Mouse (Mus musculus) CD4-positive helper T cell, adult 2 months (primary cell): ENCODE measurements around the gene Adcy2.

Experiments used
- DNase-seq: peaks from one replicate; pipeline ENCODE4 v3.0.0-alpha.2; 2012; ENCODE audit warnings: low read depth, missing footprints, low spot score

The Adcy2 gene

GRCm38 (mm10) chr13:68828441-68828840 lies 170.9 kb downstream of the Adcy2 start:
- DNase-seq = no peak

DNA sequence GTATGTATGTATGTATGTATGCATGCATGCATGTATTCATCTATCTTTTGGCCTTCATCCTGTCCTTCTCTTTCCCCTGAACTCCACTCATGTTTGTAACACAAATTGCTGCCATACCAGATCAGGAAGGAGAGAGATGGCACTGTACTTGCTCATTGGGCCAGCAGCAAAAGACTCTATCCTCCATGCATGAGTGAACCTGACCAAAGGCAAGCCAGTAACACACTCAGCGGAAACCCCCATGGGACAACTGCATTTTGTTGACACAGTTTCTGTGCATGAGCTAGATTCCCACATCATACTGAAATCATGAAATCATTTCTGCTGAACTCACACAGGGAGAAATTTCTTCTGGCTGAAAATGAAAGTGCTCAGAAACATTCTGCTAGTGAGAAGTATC lies 172.9 kb downstream of the Adcy2 start:
- DNase-seq = no peak

GRCm38 (mm10) chr13:68820858-68821579 lies 178.3 kb downstream of the Adcy2 start:
- DNase-seq = no peak

DNA sequence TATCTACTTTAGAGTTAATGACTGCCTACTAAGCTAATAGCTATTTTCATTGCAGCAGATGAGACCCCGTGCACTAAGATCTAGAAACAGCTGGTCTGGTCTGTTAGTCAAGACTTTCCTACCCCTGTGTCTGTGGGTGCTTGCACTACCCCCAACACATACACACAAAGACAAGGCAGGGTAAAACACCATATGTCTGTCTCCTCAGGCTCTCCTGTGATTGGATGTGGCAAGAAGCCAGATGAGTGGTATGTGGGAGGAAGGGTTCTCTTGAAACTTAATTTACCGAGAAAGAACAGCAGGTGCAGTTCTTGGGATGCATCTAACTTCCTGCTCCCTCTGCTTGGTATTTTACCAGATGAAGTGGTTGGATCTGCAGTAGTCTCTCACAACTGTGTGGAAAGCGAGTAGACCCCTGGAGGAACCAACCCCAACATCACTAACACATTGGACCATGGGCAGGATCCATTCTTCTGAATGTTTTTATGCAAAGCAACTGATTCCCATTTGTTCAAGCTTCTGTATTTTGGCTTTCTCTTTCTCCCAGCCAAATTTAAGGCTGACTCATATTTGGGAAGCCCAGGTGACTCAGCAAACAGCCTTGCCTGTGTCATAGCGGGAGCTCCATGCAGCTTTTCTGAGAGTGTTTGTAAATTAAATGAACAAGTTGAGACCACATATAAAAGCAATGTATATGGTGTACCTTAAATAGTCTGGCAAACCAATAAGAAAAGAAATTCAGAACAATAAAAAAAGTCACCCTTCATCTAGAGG lies 183.4 kb downstream of the Adcy2 start:
- DNase-seq = no peak

DNA sequence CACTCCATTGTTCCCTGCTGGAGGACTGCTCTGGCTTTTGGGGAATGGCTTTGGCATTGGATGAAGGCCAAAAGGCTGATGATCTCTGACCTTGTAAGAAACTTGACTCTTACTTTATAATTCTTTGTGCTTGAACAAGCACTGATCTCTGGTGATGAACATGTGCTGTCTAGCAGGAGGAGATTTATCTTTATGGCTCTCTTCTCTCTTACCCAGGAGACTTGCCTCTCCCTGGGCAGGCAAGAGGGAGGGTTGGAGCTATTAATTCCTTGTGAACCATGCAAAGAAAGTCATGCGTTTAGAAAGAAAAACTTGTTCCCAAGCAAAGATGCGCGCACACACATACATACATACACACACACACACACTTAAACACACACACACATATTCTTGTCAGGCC lies 188.2 kb downstream of the Adcy2 start:
- no peak for DNase-seq

DNA sequence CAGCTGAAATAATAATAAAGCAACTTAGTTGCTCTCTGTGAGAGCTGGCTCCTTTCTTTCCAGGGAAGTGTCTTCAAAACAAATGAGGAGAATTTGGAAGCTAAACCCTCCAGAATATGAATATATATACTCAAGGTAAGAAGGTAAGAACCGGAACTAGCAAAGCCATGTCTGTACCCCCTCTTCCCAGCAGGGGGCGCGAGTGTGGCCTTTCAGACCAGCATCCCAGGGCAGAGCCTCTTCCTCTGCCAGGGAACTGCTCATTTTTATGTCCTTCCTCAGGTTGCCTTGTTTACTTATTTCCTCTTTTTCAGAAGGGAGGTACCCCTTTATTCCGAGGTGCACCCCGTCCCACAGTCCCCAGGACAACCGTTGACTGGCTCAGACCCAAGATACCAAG lies 199.6 kb downstream of the Adcy2 start:
- no peak for DNase-seq

DNA sequence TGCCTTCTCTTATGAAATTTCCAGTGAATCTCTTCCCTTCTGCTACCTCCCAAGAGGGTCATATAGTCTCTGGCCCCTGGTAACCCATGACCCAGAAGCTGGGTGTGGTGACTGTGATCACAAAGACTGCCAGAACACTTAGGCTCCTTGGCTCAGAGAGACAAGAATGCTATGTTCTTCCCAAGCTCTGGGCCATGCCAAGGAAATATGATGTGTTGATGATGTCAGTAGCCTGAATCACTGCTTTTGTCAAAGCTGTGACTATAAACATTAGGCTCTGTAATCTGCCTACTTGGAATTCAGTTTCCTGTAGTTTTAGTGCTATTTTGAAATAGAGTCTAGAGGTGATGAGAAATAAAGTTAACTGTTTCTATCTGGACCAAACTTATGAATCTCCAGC lies 206.1 kb downstream of the Adcy2 start:
- DNase-seq = no peak

- DNase-seq = no peak
Observed at GRCm38 (mm10) chr13:68787286-68788061, 211.9 kb downstream of the Adcy2 start.

DNA sequence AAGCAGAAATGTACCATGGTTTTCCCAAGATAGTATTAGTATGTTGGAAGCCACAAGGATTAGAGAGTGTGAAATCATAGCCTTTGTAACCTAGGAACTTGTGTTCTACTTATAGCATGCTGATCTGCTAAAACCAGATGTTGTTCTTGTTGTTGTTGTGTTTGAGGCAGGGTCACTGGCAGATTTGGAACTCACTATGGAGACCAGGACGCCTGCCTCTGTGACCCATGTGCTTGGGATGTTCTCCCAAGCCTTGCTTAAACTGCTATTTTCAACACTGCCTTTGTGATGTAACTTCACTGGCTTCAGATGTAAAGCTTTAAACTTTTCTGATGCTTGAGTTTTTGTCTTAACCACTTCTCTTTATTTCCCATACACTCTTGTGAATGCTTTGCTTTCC lies 216.2 kb downstream of the Adcy2 start:
- no peak for DNase-seq

GRCm38 (mm10) chr13:68778011-68778672 lies 221.2 kb downstream of the Adcy2 start:
- DNase-seq = no peak

GRCm38 (mm10) chr13:68773599-68774211 lies 225.6 kb downstream of the Adcy2 start:
- no peak for DNase-seq

GRCm38 (mm10) chr13:68768588-68768987 lies 230.8 kb downstream of the Adcy2 start:
- no peak for DNase-seq

DNA sequence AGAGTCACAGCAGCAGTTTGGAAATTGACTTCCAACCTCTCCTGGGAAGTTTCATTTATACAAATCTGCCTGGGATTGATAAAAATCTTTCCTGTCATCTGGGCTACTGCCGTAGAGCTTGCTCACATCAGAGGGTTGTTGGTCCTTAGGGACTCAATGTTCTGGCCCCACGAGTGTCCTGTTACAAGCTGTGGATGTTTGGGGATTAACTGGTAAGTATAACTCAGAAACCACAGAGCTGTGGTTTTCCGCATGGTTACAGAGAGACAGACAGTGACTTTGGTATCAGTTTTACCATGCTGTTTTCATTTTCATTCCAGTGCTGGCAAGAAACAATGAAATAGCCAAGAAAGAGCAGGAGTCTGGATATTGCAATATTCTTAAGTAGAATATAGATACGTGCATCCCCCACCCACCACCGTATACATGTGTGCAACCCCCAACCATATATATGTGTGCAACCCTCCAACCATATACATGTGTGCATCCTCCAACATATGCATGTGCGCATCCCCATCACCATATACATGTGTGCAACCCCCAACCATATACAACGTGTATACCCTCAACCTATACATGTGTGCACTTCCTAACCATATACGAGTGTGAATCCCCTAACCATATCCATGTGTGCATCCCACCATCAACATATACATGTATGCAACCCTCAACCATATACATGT lies 233.3 kb downstream of the Adcy2 start:
- DNase-seq = no peak

DNA sequence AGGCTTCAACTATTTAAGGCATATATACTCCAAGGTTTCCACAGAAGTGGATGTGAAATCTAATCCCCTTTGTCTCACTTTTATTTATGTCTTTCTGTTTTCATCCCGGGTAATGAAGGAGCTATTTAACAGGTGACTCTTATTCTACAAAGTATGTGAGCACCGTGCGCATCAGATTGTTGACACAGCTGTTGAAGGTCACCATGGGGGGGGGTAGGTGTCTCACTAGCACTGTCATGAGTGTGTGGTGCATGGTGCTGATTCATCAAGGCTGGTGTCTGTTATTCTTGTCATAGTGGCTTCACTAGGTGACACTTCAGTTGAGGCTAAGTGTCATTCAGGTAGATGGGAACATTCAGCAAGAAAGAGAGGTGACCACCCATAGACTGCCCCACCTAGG lies 234.7 kb downstream of the Adcy2 start:
- no peak for DNase-seq

DNA sequence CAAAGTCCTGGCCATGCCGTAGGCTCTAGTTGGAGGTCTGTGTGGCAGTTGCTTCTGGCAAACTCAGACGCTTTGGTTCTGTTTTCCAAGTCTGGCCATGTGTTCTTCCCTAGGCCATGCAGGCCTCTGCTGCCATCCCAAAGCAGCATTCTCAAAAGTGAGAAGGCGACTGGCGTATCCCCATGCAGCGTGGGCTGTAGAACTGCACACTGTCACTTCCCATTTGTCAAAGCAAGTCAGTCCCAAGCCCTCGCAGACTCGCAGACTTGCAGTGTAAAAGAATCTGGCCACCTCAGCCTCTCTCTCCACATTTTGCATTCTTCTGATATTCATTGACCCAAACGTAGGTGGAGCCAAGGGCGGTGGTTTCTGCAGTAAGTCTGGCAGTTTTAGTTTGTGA lies 249.5 kb downstream of the Adcy2 start:
- no peak for DNase-seq

- no peak for DNase-seq
Observed at GRCm38 (mm10) chr13:68749370-68749769, 250.0 kb downstream of the Adcy2 start.

DNA sequence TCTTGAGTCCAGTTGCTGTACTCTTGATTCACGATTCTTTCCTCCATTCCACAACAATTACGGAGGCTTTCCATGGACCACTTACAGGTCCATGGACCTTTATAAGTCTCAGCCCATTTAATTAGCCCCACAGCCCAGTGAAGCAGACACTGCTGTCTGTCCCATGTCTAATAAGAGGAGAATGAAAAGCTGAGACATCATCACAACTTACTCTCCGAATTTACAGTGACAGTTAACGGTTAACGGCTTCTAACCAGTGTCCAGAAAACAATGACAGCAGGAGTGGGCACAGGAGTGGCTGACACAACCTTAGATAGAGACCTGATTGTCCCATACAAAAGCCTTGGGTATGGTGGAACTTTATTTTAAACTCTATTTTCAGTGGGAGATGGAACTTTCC lies 253.9 kb downstream of the Adcy2 start:
- no peak for DNase-seq

DNA sequence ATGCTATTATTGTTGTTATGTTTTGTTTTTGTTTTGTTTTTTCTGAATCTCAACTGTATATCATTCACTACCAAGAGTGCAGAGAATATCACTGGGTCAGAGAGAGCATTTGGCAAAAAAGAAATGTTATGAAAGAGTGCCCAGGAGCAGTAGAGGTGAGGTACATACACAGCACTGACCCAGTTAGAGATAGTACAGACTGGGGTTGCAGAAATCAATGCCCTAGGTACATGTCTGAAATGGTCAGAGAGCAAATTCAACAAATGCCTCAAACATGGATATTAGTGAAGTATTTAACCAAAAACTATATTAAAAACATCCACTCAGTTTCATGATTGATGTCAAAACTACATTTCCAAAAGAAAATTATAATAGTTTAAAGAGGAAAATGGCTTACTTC lies 286.7 kb downstream of the Adcy2 start:
- DNase-seq = no peak

DNA sequence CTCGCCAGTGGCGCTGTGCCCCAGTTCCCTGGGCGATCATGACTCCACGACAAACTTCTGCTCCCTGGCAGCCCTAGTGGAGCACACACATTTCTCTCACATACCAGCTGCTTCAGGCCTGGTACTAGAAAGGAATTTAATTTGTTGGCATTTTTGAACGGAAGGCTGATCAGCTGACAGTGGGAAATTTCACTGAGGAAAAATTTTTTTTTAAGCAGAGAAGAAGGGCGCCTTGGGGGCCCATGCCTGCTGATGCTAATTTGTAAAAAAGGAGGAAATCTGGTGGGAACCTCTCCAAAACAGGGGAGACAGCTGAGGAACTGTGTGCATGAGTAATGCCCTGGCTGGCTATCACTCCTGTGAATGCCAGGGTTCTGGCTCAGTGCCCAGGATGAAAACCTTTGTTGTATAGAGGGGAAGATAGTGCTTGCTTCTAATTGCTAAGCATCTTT lies 292.0 kb downstream of the Adcy2 start:
- no peak for DNase-seq

DNA sequence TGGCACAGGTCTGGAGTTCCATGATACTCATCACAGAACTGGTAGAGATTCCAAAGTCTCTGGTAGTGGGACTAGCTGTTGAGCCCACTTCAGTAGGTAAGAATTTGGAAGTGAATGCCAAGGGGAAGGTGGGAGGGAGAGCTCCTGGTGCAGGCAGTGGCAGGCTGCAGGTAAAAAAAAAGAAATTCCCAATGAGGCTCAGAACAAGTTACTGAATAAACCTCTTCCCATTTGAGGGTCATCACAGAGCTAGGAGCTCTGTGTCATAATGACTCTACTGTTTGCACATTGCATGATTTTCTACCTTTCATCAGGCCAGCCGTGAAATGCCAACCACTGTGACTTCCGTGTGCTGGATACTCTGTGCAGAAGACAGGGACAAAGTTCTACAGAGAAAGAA lies 314.4 kb downstream of the Adcy2 start:
- DNase-seq = no peak

- DNase-seq = no peak
Observed at GRCm38 (mm10) chr13:68680429-68680828, 318.9 kb downstream of the Adcy2 start.
